Mouse (Mus musculus) liver, embryonic 16.5 days (tissue): Measurements from ENCODE around the gene Fignl2. TPM values are rescaled to one million over a fixed set of nuclear protein-coding genes. Genes with fewer than 3 reads are reported as not detected.
"Not testable (repeated sequence)": the region's sequence is repeated elsewhere in the genome, so short reads cannot be mapped to it uniquely, and the experiment has no call there.

Experiments used
- ATAC-seq: fragments of 200-750 bp; cut with Nextera tagmentation; 2 replicates; pipeline ENCODE4 v1.8.0; 2017; ENCODE audit warnings: low read depth, mild to moderate bottlenecking, moderate number of reproducible peaks, moderate library complexity
- H3K27ac ChIP-seq: fragments of 300-500 bp; sonication (generic); 2 replicates; pipeline ENCODE4 v1.5.1; 2014; ENCODE audit warnings: mild to moderate bottlenecking, low read length
- H3K27me3 ChIP-seq: fragments of 300-500 bp; sonication (generic); 2 replicates; pipeline ENCODE4 v1.6.1; 2014; ENCODE audit warnings: low read depth, low read length, mixed read lengths; ENCODE audit not compliant: control insufficient read depth, insufficient read depth
- H3K36me3 ChIP-seq: fragments of 300-500 bp; sonication (generic); 2 replicates; pipeline ENCODE4 v1.6.1; 2014; ENCODE audit warnings: mild to moderate bottlenecking; ENCODE audit not compliant: control insufficient read depth, insufficient read depth
- H3K4me1 ChIP-seq: fragments of 300-500 bp; sonication (generic); 2 replicates; pipeline ENCODE4 v1.6.1; 2014; ENCODE audit warnings: low read depth, low read length, mixed read lengths; ENCODE audit not compliant: control insufficient read depth
- H3K4me2 ChIP-seq: fragments of 300-500 bp; sonication (generic); 2 replicates; pipeline ENCODE4 v1.6.1; 2014; ENCODE audit warnings: low read depth, low read length, mixed read lengths
- H3K4me3 ChIP-seq: fragments of 300-500 bp; sonication (generic); 2 replicates; pipeline ENCODE4 v1.5.1; 2014; ENCODE audit warnings: low read depth, mild to moderate bottlenecking, low read length
- H3K9ac ChIP-seq: fragments of 300-500 bp; sonication (generic); 2 replicates; pipeline ENCODE4 v1.6.1; 2014; ENCODE audit warnings: low read depth, low read length
- H3K9me3 ChIP-seq: fragments of 300-500 bp; sonication (generic); replicated peaks from 2 replicates; pipeline ENCODE4 v1.6.1; 2016; ENCODE audit warnings: low read length; ENCODE audit not compliant: control insufficient read depth
- WGBS: fragments of 180-500 bp; shearing (Covaris S2); extraction: QIAGEN DNeasy Blood & Tissue Kit; methylation state at CpG from one replicate; pipeline ENCODE4 v1.1.7; 2014; ENCODE audit not compliant: insufficient replicate concordance; 5-methylcytosine and 5-hydroxymethylcytosine counted together
- polyA plus RNA-seq: library from polyadenylated mRNA; unstranded; fragments of >200 nt; fragmentation: Nextera tagmentation; extraction: Ambion mirVana; gene quantifications from 2 replicates; pipeline ENCODE4 v1.2.1, GENCODE M21; 2015

Fignl2 gene
- polyA plus RNA-seq, 1 experiment from 2014 or later = 0.07 TPM

GRCm38 (mm10) chr15:101113778-101114177 is 35.4 kb upstream of the Fignl2 start:
- H3K4me1 ChIP-seq, H3K4me3 ChIP-seq, H3K27me3 ChIP-seq, H3K9ac ChIP-seq, ATAC-seq, H3K9me3 ChIP-seq, H3K4me2 ChIP-seq, H3K36me3 ChIP-seq: not testable (repeated sequence)
- H3K27ac ChIP-seq = peak overlapping the region; percentile 56
- WGBS = 70% methylated on average over 2 of the region's 2 CpGs

GRCm38 (mm10) chr15:101113176-101113575 is 34.8 kb upstream of the Fignl2 start:
- peak overlapping the region; percentile 56 for H3K27ac ChIP-seq
- H3K9ac ChIP-seq = no peak overlapping the region
- H3K36me3 ChIP-seq = no peaks in the 10 kb centered on the region
- no peaks in the 10 kb centered on the region for H3K9me3 ChIP-seq
- H3K4me1 ChIP-seq = no peaks in the 10 kb centered on the region; the same call in 1 of the 2 replicates
- WGBS = 16% methylated on average over 8 of the region's 8 CpGs
- no peaks in the 10 kb centered on the region for H3K27me3 ChIP-seq
- H3K4me2 ChIP-seq = peak overlapping the region; percentile 7; the same call in 1 of the 2 replicates
- ATAC-seq = peak; percentile 80
- no peak overlapping the region for H3K4me3 ChIP-seq

- WGBS = 58% methylated on average over 5 of the region's 5 CpGs
- no peak overlapping the region for H3K27ac ChIP-seq
- H3K9me3 ChIP-seq = no peaks in the 10 kb centered on the region
- H3K4me1 ChIP-seq = no peaks in the 10 kb centered on the region
- H3K27me3 ChIP-seq = no peaks in the 10 kb centered on the region
- no peak overlapping the region for H3K9ac ChIP-seq
- H3K4me3 ChIP-seq = no peak overlapping the region
- ATAC-seq = no peak
- no peaks in the 10 kb centered on the region for H3K36me3 ChIP-seq
- H3K4me2 ChIP-seq = no peak overlapping the region
Observed at GRCm38 (mm10) chr15:101107906-101108671, 29.7 kb upstream of the Fignl2 start.

GRCm38 (mm10) chr15:101106011-101106410 is 27.6 kb upstream of the Fignl2 start:
- Histone ChIP-seq H3K9me3 (no peaks in the 10 kb centered on the region), H3K4me3 (no peak overlapping the region), H3K36me3 (no peaks in the 10 kb centered on the region), H3K4me2 (no peak overlapping the region), H3K9ac (no peak overlapping the region), H3K27ac (no peak overlapping the region), H3K27me3 (no peaks in the 10 kb centered on the region), H3K4me1 (no peaks in the 10 kb centered on the region)
- no peak for ATAC-seq
- 81% methylated on average over 10 of the region's 10 CpGs for WGBS

GRCm38 (mm10) chr15:101105496-101105994 is 27.2 kb upstream of the Fignl2 start:
- H3K27ac ChIP-seq = no peak overlapping the region
- ATAC-seq = 0 out of 2 replicates have a peak, but pooled peaks have one; percentile 45
- H3K4me1 ChIP-seq = no peaks in the 10 kb centered on the region
- 0 out of 2 replicates have a peak overlapping the region, but pooled peaks have one; percentile 27 for H3K4me2 ChIP-seq
- 17% methylated on average over 12 of the region's 12 CpGs for WGBS
- H3K4me3 ChIP-seq = peak overlapping the region; percentile 22; the same call in 1 of the 2 replicates
- H3K9ac ChIP-seq = no peak overlapping the region
- no peaks in the 10 kb centered on the region for H3K36me3 ChIP-seq
- H3K27me3 ChIP-seq = no peaks in the 10 kb centered on the region
- no peaks in the 10 kb centered on the region for H3K9me3 ChIP-seq

- Histone ChIP-seq H3K9ac (no peak overlapping the region), H3K36me3 (no peaks in the 10 kb centered on the region), H3K27ac (no peak overlapping the region), H3K9me3 (no peaks in the 10 kb centered on the region), H3K4me2 (no peak overlapping the region), H3K4me1 (no peaks in the 10 kb centered on the region), H3K4me3 (no peak overlapping the region), H3K27me3 (peaks cover 3% of the 10 kb centered on the region)
- ATAC-seq = no peak
- WGBS = 59% methylated on average over 9 of the region's 9 CpGs
Observed at GRCm38 (mm10) chr15:101103605-101104304, 25.4 kb upstream of the Fignl2 start.

- no peaks in the 10 kb centered on the region for H3K4me1 ChIP-seq
- no peak overlapping the region for H3K27ac ChIP-seq
- WGBS = 47% methylated on average over 2 of the region's 3 CpGs
- H3K9ac ChIP-seq = no peak overlapping the region
- H3K4me2 ChIP-seq = no peak overlapping the region
- no peak overlapping the region for H3K4me3 ChIP-seq
- H3K27me3 ChIP-seq = peaks cover 3% of the 10 kb centered on the region
- no peaks in the 10 kb centered on the region for H3K36me3 ChIP-seq
- H3K9me3 ChIP-seq = no peaks in the 10 kb centered on the region
- no peak for ATAC-seq
Observed at GRCm38 (mm10) chr15:101100996-101101395, 22.6 kb upstream of the Fignl2 start.

- no peak for ATAC-seq
- Histone ChIP-seq H3K27me3 (peaks cover 3% of the 10 kb centered on the region), H3K4me3 (no peak overlapping the region), H3K27ac (no peak overlapping the region), H3K4me2 (no peak overlapping the region), H3K36me3 (no peaks in the 10 kb centered on the region), H3K9ac (no peak overlapping the region), H3K4me1 (no peaks in the 10 kb centered on the region), H3K9me3 (no peaks in the 10 kb centered on the region)
- 8% methylated on average over 28 of the region's 28 CpGs for WGBS
Observed at GRCm38 (mm10) chr15:101097985-101098651, 19.8 kb upstream of the Fignl2 start.
